Mouse (Mus musculus) left cerebral cortex, postnatal 4 days (tissue): Measurements from ENCODE around the gene Cnnm3. TPM values are rescaled to one million over a fixed set of nuclear protein-coding genes. Genes with fewer than 3 reads are reported as not detected.

ENCODE experiments used
- DNase-seq: peaks from one replicate; pipeline ENCODE4 v3.0.0-alpha.2; 2022
- intact Hi-C: fragments of 180-260 bp; cut with DNase I; formaldehyde crosslinking; loops from one replicate; pipeline ENCODE4 v1.15.1; 2025
- microRNA-seq: library from miRNA; unstranded; fragments of <30 nt; microRNA quantifications from one replicate; pipeline ENCODE4 v1.2.0, GENCODE M21; 2022
- total RNA-seq, 2 experiments: library from RNA; stranded (reverse); gene quantifications; 2 replicates each; pipeline ENCODE4 v1.2.3; 2021

Gene Cnnm3
- total RNA-seq, 2 experiments from 2014 or later: 39.3 to 40.0 TPM

DNA sequence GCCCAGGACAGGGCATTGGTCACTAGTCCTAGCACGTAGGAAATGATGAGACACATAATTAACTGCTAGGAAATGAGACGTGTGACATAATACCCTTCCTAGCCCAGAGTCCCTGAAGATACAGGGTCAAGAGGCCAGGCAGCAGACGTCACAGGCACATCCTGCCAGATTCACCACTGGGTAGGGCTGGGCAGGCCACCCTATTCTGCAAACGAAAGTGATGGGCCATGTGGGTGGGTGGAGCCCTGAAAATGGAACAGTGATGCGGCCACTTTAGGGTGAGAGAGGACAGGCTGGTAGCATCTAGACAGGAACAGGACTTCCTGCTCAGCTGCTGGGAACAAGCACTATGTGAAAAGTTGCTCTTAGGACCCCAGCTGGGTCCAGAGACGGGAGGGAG is 60.0 kb downstream of the Cnnm3 start:
- DNase-seq: no peak
- intact Hi-C loops: no loop called here

DNA sequence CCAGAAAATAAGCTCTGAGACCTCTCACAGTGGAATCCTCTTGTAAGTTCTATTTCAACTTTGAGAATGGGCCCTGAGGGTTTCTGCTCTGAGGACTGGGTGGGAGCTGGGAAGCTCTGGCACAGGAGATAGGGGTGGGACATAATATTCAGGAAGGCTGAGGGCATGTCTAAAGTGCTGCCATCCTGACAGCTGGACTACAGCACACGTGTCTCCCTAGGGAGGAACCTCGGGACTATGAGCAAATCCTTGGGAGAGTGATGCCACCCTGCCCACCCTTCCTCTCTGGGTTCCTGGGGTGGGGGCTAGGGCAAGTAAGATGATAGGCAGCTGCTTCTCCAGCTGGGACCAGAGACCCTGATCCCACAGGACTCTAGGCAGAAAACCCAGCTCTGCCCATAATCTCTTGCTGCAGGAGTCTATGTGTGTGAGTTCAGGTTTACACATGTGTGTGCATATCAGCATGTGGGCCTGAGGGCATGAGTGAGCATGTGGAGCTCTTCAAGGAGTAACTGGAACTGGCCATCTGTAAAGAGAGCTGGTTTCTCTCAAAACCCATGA is 60.6 kb downstream of the Cnnm3 start:
- no peak for DNase-seq
- intact Hi-C loops: no loop called here

DNA sequence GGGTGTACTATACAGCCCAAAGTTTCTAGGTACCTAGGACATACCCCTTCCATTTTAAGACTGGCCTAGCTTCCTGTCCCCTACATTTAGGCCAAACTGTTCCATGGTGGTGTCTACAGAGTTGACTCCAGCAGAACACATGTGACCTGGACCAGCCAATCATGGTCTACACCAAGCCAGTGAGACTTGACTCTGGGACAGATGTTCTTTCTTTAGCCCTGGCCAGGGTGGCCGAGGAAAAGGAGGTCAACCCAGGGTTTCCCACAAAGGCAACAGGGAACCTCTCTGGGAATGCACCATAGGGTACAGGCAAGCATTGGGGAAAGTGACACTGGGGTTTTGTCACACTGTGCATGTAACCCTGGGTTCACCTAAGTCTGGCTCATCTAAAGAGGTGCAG is 61.0 kb downstream of the Cnnm3 start:
- intact Hi-C loops: no loop called here
- DNase-seq: no peak

DNA sequence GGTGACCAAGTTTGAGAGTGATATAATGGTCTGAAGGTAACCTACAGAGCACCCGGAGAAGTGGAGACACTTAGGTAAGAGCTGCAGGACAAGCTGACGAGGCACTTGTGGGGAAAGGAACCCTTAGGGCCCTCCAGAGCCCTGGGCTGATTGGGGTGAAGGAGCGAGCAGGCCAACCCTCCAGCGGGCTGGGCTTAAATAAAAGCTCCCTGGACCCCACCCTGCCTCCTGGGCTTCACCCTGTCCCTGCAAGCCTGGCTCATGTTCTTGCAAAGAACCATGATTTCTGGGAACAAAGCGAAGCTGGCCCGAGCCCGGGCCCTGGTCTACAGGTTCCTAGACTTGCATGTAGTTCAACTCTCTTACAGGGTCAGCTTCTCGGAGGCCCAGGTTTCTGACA is 61.9 kb downstream of the Cnnm3 start:
- DNase-seq: no peak
- intact Hi-C loops: no loop called here

DNA sequence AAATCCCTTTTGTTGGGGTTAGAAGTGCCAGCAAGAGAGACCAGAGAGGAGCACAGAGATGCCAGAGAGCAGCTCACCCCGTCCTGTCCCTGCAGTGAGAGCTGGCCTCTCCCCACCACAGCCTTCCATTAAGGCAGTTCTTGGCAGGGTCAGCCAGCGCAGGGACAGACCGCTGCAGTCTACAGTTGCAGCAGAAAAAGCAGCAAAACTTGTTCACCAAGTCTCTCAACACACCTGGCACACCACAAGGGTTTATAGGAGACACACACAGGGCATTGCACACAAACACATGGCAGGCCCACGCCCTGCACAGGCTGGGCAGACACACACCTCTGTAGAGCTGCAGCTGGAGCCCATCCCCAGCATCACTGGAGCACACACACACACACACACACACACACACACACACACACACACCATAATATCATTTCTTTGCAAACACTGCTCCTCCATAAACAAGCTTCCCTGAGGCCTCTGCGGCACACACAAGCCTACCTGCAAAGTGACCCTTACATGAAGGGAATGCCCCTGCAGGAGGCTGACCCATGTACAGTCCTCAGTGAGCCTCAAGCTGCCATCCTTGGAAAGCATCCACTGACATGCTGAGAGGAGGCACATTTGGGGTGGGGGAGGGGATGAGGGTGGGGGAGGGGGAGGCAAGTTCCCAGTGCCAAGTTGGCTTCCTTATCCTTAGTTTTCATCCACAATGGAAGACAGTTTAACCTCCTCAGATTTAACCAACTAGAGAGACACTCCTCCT is 62.7 kb downstream of the Cnnm3 start:
- DNase-seq: no peak
- intact Hi-C loops: no loop called here

DNA sequence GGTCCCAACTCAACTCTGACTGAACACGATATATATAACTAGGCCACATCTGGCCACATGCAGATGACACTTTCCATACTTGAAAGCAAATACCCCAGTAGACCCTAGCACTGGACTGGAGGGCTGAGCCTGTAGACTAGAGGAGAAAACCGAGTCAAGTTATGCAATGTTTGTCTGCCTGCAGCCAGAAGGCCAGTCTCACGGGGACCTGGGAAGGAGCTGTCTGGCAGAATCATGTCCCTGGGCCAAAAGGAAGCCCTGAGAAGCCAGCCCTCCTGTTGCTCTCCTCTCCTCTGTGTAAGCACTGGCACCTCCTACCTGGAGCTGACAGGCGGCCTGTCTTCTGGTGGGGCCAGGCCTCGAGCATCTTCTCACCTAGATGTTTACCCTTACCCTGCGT is 63.7 kb downstream of the Cnnm3 start:
- no peak for DNase-seq
- intact Hi-C loops: no loop called here

DNA sequence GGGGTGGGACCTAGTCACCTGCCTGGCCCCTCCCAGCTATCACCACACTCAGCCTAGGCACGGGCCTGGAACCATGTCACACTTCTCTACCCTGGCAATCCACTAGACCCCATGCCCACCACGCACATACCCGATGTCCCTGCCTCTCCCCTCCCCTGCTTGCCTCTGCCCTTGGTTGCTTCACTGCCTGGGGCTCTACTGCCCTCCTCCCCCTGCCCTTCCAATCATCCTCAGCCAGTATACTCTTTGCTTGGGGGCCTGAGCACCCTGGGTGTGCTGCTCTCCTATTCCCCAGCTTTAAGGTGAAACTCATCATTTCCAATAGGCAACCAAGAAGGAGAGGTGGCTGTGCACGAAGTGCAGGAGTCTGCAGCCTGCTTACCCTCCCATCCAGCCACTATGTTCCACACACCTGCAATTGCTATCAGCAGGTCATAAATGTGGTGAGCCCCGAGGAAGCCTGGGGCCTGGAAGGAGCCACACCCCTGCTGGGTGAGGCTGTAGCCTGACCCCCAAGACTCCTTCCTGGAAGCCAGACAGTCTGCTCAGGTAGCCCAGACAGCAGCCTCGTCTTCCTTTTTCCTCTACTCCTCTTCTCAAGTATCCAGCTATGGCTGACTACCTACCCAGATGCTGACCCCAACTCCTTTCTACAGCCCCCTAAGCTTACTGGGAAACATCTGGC is 65.5 kb downstream of the Cnnm3 start:
- intact Hi-C loops: no loop called here
- no peak for DNase-seq

Small RNA genes within 50 kb of the gene (microRNA-seq; reads per million reads assigned to microRNA genes)
- gene Gm47280: not detected

Other genes starting within 250 kb of the Cnnm3 start
- under 1 TPM; 0.34 to 0.56 TPM for gene Neurl3, start 237.2 kb upstream of the Cnnm3 start, total RNA-seq
- gene Arid5a, start 204.1 kb upstream of the Cnnm3 start, total RNA-seq: 1 to 10 TPM; 7.6 to 7.7 TPM
- 10 to 100 TPM; 61.4 to 67.1 TPM for gene Kansl3, start 142.7 kb upstream of the Cnnm3 start, total RNA-seq
- gene Fer1l5, start 139.6 kb upstream of the Cnnm3 start, total RNA-seq: under 1 TPM in 1 of 2 experiments, not detected in 1; 0.08 TPM
- 10 to 100 TPM; 40.7 to 45.7 TPM for gene Lman2l, start 66.6 kb upstream of the Cnnm3 start, total RNA-seq
- gene Cnnm4, start 40.2 kb upstream of the Cnnm3 start, total RNA-seq: 10 to 100 TPM; 13.6 to 14.3 TPM
- 1 to 10 TPM; 8.3 to 8.6 TPM for gene Ankrd23, start 25.0 kb downstream of the Cnnm3 start, total RNA-seq
- not detected for gene Gm42417, start 27.6 kb downstream of the Cnnm3 start, total RNA-seq
- gene Ankrd39, start 35.6 kb downstream of the Cnnm3 start, total RNA-seq: 10 to 100 TPM; 13.4 to 15.1 TPM
- 10 to 100 TPM; 60.5 to 65.4 TPM for gene Sema4c, start 46.5 kb downstream of the Cnnm3 start, total RNA-seq
- gene Fam178b, start 171.3 kb downstream of the Cnnm3 start, total RNA-seq: not detected
- gene Cox5b, start 179.6 kb downstream of the Cnnm3 start, total RNA-seq: 100 to 1,000 TPM; 457 to 466 TPM
- 1 to 10 TPM in 1 of 2 experiments, under 1 TPM in 1; 0.72 to 1.3 TPM for gene 4933424G06Rik, start 198.3 kb downstream of the Cnnm3 start, total RNA-seq
- 100 to 1,000 TPM; 130 to 156 TPM for gene Actr1b, start 202.6 kb downstream of the Cnnm3 start, total RNA-seq
- gene Zap70, start 249.9 kb downstream of the Cnnm3 start, total RNA-seq: 1 to 10 TPM; 2.7 to 4.1 TPM